Mouse (Mus musculus) liver, postnatal 0 days (tissue): ENCODE results near the gene Hist1h3c.

Experiments
- CTCF ChIP-seq: sonication (generic); IDR thresholded peaks from 2 replicates; pipeline ENCODE4 v1.5.1; 2016; ENCODE audit warnings: antibody characterized with exemption, low read depth
- EP300 ChIP-seq: IDR thresholded peaks from 2 replicates; pipeline ENCODE4 v1.6.1; 2016; ENCODE audit warnings: antibody characterized with exemption, low read depth, mild to moderate bottlenecking

DNA sequence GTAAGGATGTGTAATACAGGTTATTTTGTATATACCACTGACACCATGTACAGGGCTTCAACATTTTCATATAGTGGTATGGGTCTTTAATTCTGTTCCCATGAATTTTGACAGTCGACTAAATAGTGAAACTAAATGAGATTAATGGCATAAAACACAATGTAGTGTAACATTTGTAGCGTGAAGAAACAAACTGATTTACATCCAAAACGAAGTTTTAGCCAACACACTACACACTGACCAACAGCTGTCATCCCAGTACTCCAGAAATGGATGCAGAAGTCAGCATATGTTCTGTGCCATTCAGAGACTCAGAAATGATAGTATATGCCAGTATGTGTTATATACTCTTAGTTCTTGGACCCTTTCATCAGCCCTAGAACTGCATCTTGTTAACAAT, 12.5 kb upstream of the Hist1h3c start:
- TF ChIP-seq CTCF (no peak), EP300 (no peak)
